Mouse (Mus musculus): Measurements from ENCODE around the gene Nr5a1. TPM values are rescaled to one million over a fixed set of nuclear protein-coding genes. Genes with fewer than 3 reads are reported as not detected.

Nr5a1 gene
- not detected for polyA plus RNA-seq (2017; shearing (Covaris generic))

GRCm38 (mm10) chr2:38714324-38714723 lies at the start of gene Nr5a1:
Gene Nr5a1, minus strand, starts transcription at chr2:38714542.

GRCm38 (mm10) chr2:38643625-38644427 lies 70.5 kb downstream of the Nr5a1 start, which contains the start of gene Psmb7:
Gene Psmb7, minus strand, starts transcription at chr2:38644087.

Other genes starting within 250 kb of the Nr5a1 start
- gene Nek6, start 202.9 kb downstream of the Nr5a1 start, polyA plus RNA-seq (2017; shearing (Covaris generic)): 1.0 TPM
- gene Psmb7, start 70.5 kb downstream of the Nr5a1 start, polyA plus RNA-seq (2017; shearing (Covaris generic)): 78.2 TPM
- gene Nr6a1, start 213.1 kb upstream of the Nr5a1 start, polyA plus RNA-seq (2017; shearing (Covaris generic)): 0.72 TPM
- 0.06 TPM for gene Olfml2a, start 217.4 kb upstream of the Nr5a1 start, polyA plus RNA-seq (2017; shearing (Covaris generic))

Data from effector memory CD4-positive, alpha-beta T cell, adult 5 months (primary cell).